Mouse (Mus musculus): ENCODE data around the gene Slc26a11.

DNA sequence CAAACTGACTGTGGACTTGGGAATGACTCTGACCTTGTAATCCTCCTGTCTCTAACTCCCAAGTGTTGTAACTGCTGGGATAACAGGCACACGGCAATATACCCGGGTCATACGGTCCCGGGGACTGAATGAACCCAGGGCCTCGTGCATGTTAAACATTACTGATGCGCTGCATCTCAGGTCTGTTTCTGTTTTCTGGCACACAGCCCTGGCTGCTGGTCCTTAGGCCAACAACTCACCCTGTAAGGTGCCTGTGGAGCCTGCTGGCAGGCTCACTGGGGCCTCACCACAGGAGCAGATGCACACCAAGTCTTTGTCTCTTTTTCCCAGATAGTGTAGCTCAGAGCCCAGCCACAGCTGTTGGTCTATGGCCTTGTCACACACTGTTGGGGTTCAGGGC is 52.0 kb downstream of the Slc26a11 start:
- TF ChIP-seq POLR2A (IDR thresholded peaks at IDR 0.05; ENCODE audit: insufficient read length, low read depth) (no peak), TCF12 (IDR thresholded peaks at IDR 0.05; ENCODE audit: insufficient read depth, poor library complexity, severe bottlenecking) (no peak), MYOD1 (IDR thresholded peaks at IDR 0.05; ENCODE audit: control insufficient read depth in 1 of 3, insufficient read length in 2 of 3, low read depth in 2 of 3) (no peak), MYOG (IDR thresholded peaks at IDR 0.05; ENCODE audit: control insufficient read depth in 1 of 3, insufficient read depth in 1 of 3, insufficient read length in 2 of 3, low read depth in 2 of 3) (no peak)

Measured in myocyte (in vitro differentiated cells).